ENCODE assay signal across 17 mouse cellular contexts in genomic region chr7:89717521-89717920, GRCm38 (mm10).
A peak's percentile ranks its signal among the peaks of the same experiment; 100 is the strongest.
DNase-seq lines count a peak whose midpoint lies in the region; ATAC-seq and TF ChIP-seq lines count a peak whose summit lies in the region.
"Had no signal": no experiment of that assay in that cellular context is flagged by ENCODE, and none has a peak within 500 bp of the region (broad histone marks: within the 10 kb centered on the region; RNA-seq: fewer than 3 reads in every experiment).

No protein-coding gene starts in this region.

- H3K36me3 ChIP-seq in intestine, embryonic 15.5 days, result no peaks in the 10 kb centered on the region
- no peaks in the 10 kb centered on the region for H3K36me3 ChIP-seq in intestine, postnatal 0 days (ENCODE audit: control insufficient read depth, insufficient read depth)
- H3K36me3 ChIP-seq: G1E; hindbrain, embryonic 15.5 days had no signal

- no peaks in the 10 kb centered on the region for H3K27me3 ChIP-seq in intestine, embryonic 15.5 days (replicated peaks)
- H3K27me3 ChIP-seq in intestine, postnatal 0 days (replicated peaks; ENCODE audit: control insufficient read depth, insufficient read depth, low read length), result no peaks in the 10 kb centered on the region
- H3K27me3 ChIP-seq: hindbrain, embryonic 15.5 days had no signal

- no peak overlapping the region for H3K4me2 ChIP-seq in intestine, embryonic 15.5 days (replicated peaks)
- H3K4me2 ChIP-seq in intestine, postnatal 0 days (replicated peaks; ENCODE audit: low read depth), result no peak overlapping the region
- H3K4me2 ChIP-seq: hindbrain, embryonic 15.5 days had no signal

- H3K9me3 ChIP-seq in intestine, embryonic 15.5 days, result no peaks in the 10 kb centered on the region
- no peaks in the 10 kb centered on the region for H3K9me3 ChIP-seq in intestine, postnatal 0 days (ENCODE audit: control insufficient read depth)
- H3K9me3 ChIP-seq: G1E; hindbrain, embryonic 15.5 days had no signal

- H3K9ac ChIP-seq in intestine, embryonic 15.5 days, result no peak overlapping the region
- H3K9ac ChIP-seq in intestine, postnatal 0 days (ENCODE audit: low read depth, low read length), result no peak overlapping the region
- H3K9ac ChIP-seq: forebrain, postnatal 0 days; hindbrain, embryonic 15.5 days had no signal

- 25% methylated on average over 2 of the region's 2 CpGs for WGBS in intestine, embryonic 15.5 days
- 25% methylated on average over 2 of the region's 2 CpGs for WGBS in intestine, postnatal 0 days

- H3K4me3 ChIP-seq in intestine, embryonic 15.5 days (replicated peaks), result no peak overlapping the region
- no peak overlapping the region for H3K4me3 ChIP-seq in intestine, postnatal 0 days (ENCODE audit: low read depth, low read length)
- H3K4me3 ChIP-seq: erythroblast, embryonic 14.5 days; hindbrain, embryonic 15.5 days had no signal

- 0 out of 2 replicates have a peak, but pooled peaks cover 6% of the 10 kb centered on the region for H3K4me1 ChIP-seq in intestine, embryonic 15.5 days (replicated peaks)
- peaks cover 3% of the 10 kb centered on the region for H3K4me1 ChIP-seq in intestine, postnatal 0 days (replicated peaks; ENCODE audit: control insufficient read depth, insufficient read depth, low read length)
- H3K4me1 ChIP-seq: hindbrain, embryonic 15.5 days had no signal

- DNase-seq in NIH3T3 (ENCODE audit: low read depth), result peak; percentile 62
- peak; percentile 48 for DNase-seq in embryo, embryonic 10 days (ENCODE audit: low spot score)
- peak; percentile 27 for DNase-seq in mesoderm, embryonic 11.5 days (ENCODE audit: low read depth, low spot score)
- DNase-seq in right cerebral cortex, postnatal 4 days, result no peak
- DNase-seq: adrenal gland, adult 8-10 months; cerebellum, adult 8-10 months; forebrain, postnatal 0 days; gastrocnemius, postnatal 14 days; lung, adult 18-20 months had no signal

- peak overlapping the region; percentile 36; the same call in 1 of the 2 replicates for H3K27ac ChIP-seq in intestine, embryonic 15.5 days
- H3K27ac ChIP-seq in intestine, postnatal 0 days (ENCODE audit: low read depth, low read length), result no peak overlapping the region
- H3K27ac ChIP-seq: hindbrain, embryonic 15.5 days had no signal

- no peak for TF ChIP-seq CTCF in intestine, postnatal 0 days (IDR thresholded peaks at IDR 0.05; ENCODE audit: low read depth)

- peak; percentile 44 for ATAC-seq in intestine, embryonic 15.5 days
- no peak for ATAC-seq in intestine, postnatal 0 days
- ATAC-seq in inflammation-experienced regulatory T-cells, adult 6 months, result no peak
- ATAC-seq in granulocyte monocyte progenitor cell, adult 5-6 weeks (replicated peaks; ENCODE audit: poor library complexity, severe bottlenecking), result no peak
- ATAC-seq: forebrain, postnatal 0 days; midbrain, embryonic 16.5 days had no signal
